Mouse (Mus musculus): ENCODE measurements around the gene Snrpb2. TPM values are rescaled to one million over a fixed set of nuclear protein-coding genes. Genes with fewer than 3 reads are reported as not detected.

The Snrpb2 gene
- total and polyA plus RNA-seq, 3 experiments = 5.7 to 155 (median 71.1) TPM

- TF ChIP-seq GATA1 (IDR thresholded peaks at IDR 0.05; ENCODE audit: borderline replicate concordance, low read length) (no peak), TAL1 (conservative IDR thresholded peaks at IDR 0.05; ENCODE audit: low read depth, low read length) (no peak), CTCF (IDR thresholded peaks at IDR 0.05; ENCODE audit: low read depth, low read length) (no peak), POLR2AphosphoS5 (IDR thresholded peaks at IDR 0.05; ENCODE audit: insufficient replicate concordance, low read depth, low read length) (no peak), GATA2 (IDR thresholded peaks at IDR 0.05; ENCODE audit: borderline replicate concordance, low read depth, low read length) (no peak)
- ATAC-seq (ENCODE audit: extremely low read depth, insufficient number of reproducible peaks, low FRiP score, poor library complexity, severe bottlenecking) = no peak
Measured at GRCm38 (mm10) chr2:143055251-143055650, 7.6 kb upstream of the Snrpb2 start.

GRCm38 (mm10) chr2:143056736-143057135 is 6.1 kb upstream of the Snrpb2 start:
- TF ChIP-seq CTCF (IDR thresholded peaks at IDR 0.05; ENCODE audit: low read depth, low read length) (no peak), POLR2AphosphoS5 (IDR thresholded peaks at IDR 0.05; ENCODE audit: insufficient replicate concordance, low read depth, low read length) (no peak), TAL1 (conservative IDR thresholded peaks at IDR 0.05; ENCODE audit: low read depth, low read length) (no peak), GATA2 (IDR thresholded peaks at IDR 0.05; ENCODE audit: borderline replicate concordance, low read depth, low read length) (no peak), GATA1 (IDR thresholded peaks at IDR 0.05; ENCODE audit: borderline replicate concordance, low read length) (no peak)
- H3K27me3 ChIP-seq (ENCODE audit: insufficient read depth, low read length) = peaks cover 3% of the 10 kb centered on the region; the same call in 1 of the 2 replicates
- H3K36me3 ChIP-seq (replicated peaks) = no peaks in the 10 kb centered on the region
- no peaks in the 10 kb centered on the region for H3K9me3 ChIP-seq (replicated peaks)
- DNase-seq (ENCODE audit: low spot score) (no peak), ATAC-seq (ENCODE audit: extremely low read depth, insufficient number of reproducible peaks, low FRiP score, poor library complexity, severe bottlenecking) (no peak)
- H3K4me1 ChIP-seq (ENCODE audit: insufficient read depth, low read depth, low read length) = no peaks in the 10 kb centered on the region
- no peak overlapping the region for H3K4me3 ChIP-seq (ENCODE audit: low read depth, low read length)

More at GRCm38 (mm10) chr2:143055251-143055650, 7.6 kb upstream of the Snrpb2 start:
- H3K4me1 ChIP-seq (ENCODE audit: insufficient read depth, low read depth, low read length) = no peaks in the 10 kb centered on the region
- no peaks in the 10 kb centered on the region for H3K9me3 ChIP-seq (replicated peaks)
- H3K36me3 ChIP-seq (replicated peaks) = no peaks in the 10 kb centered on the region
- no peak overlapping the region for H3K4me3 ChIP-seq (ENCODE audit: low read depth, low read length)
- peaks cover 3% of the 10 kb centered on the region; the same call in 1 of the 2 replicates for H3K27me3 ChIP-seq (ENCODE audit: insufficient read depth, low read length)
- no peak for DNase-seq (ENCODE audit: low spot score)

DNA sequence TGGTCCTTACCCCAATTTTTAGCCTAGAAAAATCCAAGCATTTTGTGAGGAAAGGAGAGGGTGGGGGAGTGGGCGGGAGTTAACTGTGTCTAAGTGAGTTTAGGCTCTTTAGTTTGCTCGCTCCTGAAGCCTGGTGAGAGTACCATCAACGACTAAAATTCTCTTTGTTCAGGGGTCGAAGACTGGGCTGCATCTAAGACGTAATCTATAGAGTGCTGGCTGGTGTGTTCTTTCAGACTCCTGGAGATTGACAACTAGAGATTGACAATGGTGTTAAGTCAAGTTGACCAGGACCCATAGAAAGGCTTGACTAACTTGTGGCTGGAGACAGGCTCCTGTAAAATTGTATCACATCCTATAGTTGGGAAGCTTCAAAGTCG is 417 bp upstream of the Snrpb2 start:
- no peaks in the 10 kb centered on the region for H3K9me3 ChIP-seq (replicated peaks)
- no peak for DNase-seq (ENCODE audit: low spot score)
- H3K4me1 ChIP-seq (ENCODE audit: insufficient read depth, low read depth, low read length) = peaks cover 11% of the 10 kb centered on the region
- no peak for TF ChIP-seq GATA2 (IDR thresholded peaks at IDR 0.05; ENCODE audit: borderline replicate concordance, low read depth, low read length)
- no peak for TF ChIP-seq CTCF (IDR thresholded peaks at IDR 0.05; ENCODE audit: low read depth, low read length)
- TF ChIP-seq GATA1 (IDR thresholded peaks at IDR 0.05; ENCODE audit: borderline replicate concordance, low read length) = no peak
- TF ChIP-seq POLR2AphosphoS5 (IDR thresholded peaks at IDR 0.05; ENCODE audit: insufficient replicate concordance, low read depth, low read length) = no peak
- TF ChIP-seq TAL1 (conservative IDR thresholded peaks at IDR 0.05; ENCODE audit: low read depth, low read length) = no peak
- H3K36me3 ChIP-seq (replicated peaks) = peaks cover 23% of the 10 kb centered on the region
- no peaks in the 10 kb centered on the region; the same call in 1 of the 2 replicates for H3K27me3 ChIP-seq (ENCODE audit: insufficient read depth, low read length)
- 0 out of 2 replicates have a peak, but pooled peaks have one; percentile 11 for ATAC-seq (ENCODE audit: extremely low read depth, insufficient number of reproducible peaks, low FRiP score, poor library complexity, severe bottlenecking)
- peak overlapping the region; percentile 91 for H3K4me3 ChIP-seq (ENCODE audit: low read depth, low read length)

GRCm38 (mm10) chr2:143065914-143066313 is 3.1 kb downstream of the Snrpb2 start:
- no peak for TF ChIP-seq CTCF (IDR thresholded peaks at IDR 0.05; ENCODE audit: low read depth, low read length)
- no peak for TF ChIP-seq GATA1 (IDR thresholded peaks at IDR 0.05; ENCODE audit: borderline replicate concordance, low read length)
- TF ChIP-seq TAL1 (conservative IDR thresholded peaks at IDR 0.05; ENCODE audit: low read depth, low read length) = no peak
- TF ChIP-seq GATA2 (IDR thresholded peaks at IDR 0.05; ENCODE audit: borderline replicate concordance, low read depth, low read length) = no peak
- no peak for TF ChIP-seq POLR2AphosphoS5 (IDR thresholded peaks at IDR 0.05; ENCODE audit: insufficient replicate concordance, low read depth, low read length)
- peaks cover 55% of the 10 kb centered on the region for H3K36me3 ChIP-seq (replicated peaks)
- H3K27me3 ChIP-seq (ENCODE audit: insufficient read depth, low read length) = no peaks in the 10 kb centered on the region
- ATAC-seq (ENCODE audit: extremely low read depth, insufficient number of reproducible peaks, low FRiP score, poor library complexity, severe bottlenecking) (no peak), DNase-seq (ENCODE audit: low spot score) (no peak)
- H3K9me3 ChIP-seq (replicated peaks) = no peaks in the 10 kb centered on the region
- H3K4me1 ChIP-seq (ENCODE audit: insufficient read depth, low read depth, low read length) = peaks cover 11% of the 10 kb centered on the region
- no peak overlapping the region for H3K4me3 ChIP-seq (ENCODE audit: low read depth, low read length)

GRCm38 (mm10) chr2:143078198-143078851 is 15.5 kb downstream of the Snrpb2 start, which contains the start of gene Otor:
Otor (plus strand) TSS chr2:143078473.
- Histone ChIP-seq H3K9me3 (replicated peaks) (no peaks in the 10 kb centered on the region), H3K36me3 (replicated peaks) (peaks cover 2% of the 10 kb centered on the region), H3K4me3 (ENCODE audit: low read depth, low read length) (no peak within 1 kb of the TSS), H3K4me1 (ENCODE audit: insufficient read depth, low read depth, low read length) (no peaks in the 10 kb centered on the region), H3K27me3 (ENCODE audit: insufficient read depth, low read length) (no peaks in the 10 kb centered on the region)
- TF ChIP-seq GATA1 (IDR thresholded peaks at IDR 0.05; ENCODE audit: borderline replicate concordance, low read length) = no peak
- TF ChIP-seq POLR2AphosphoS5 (IDR thresholded peaks at IDR 0.05; ENCODE audit: insufficient replicate concordance, low read depth, low read length) = no peak
- TF ChIP-seq CTCF (IDR thresholded peaks at IDR 0.05; ENCODE audit: low read depth, low read length) = no peak
- no peak for TF ChIP-seq TAL1 (conservative IDR thresholded peaks at IDR 0.05; ENCODE audit: low read depth, low read length)
- TF ChIP-seq GATA2 (IDR thresholded peaks at IDR 0.05; ENCODE audit: borderline replicate concordance, low read depth, low read length) = no peak
- DNase-seq (ENCODE audit: low spot score) (no peak), ATAC-seq (ENCODE audit: extremely low read depth, insufficient number of reproducible peaks, low FRiP score, poor library complexity, severe bottlenecking) (no peak)

DNA sequence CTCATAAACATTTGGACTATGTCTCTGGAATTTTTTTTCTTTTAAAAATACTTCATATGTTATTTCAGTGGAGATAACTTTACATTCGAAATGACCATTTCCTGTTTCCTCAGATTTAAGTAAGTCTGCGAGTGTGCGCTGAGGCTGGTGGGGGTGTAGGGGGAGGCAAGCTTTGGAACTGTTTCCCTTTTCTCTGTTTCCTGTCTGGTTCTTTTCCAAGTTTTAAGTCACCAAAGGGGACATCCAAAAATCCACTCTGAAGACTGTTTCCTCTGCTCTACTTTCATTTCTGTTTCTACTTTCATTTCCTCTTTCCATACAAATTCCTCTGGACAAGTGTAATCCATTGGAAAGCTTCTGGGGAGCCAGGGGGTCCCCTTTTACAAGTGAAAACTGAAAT is 18.9 kb downstream of the Snrpb2 start:
- H3K4me3 ChIP-seq (ENCODE audit: low read depth, low read length) = no peak overlapping the region
- no peaks in the 10 kb centered on the region for H3K4me1 ChIP-seq (ENCODE audit: insufficient read depth, low read depth, low read length)
- no peaks in the 10 kb centered on the region for H3K9me3 ChIP-seq (replicated peaks)
- DNase-seq (ENCODE audit: low spot score) (no peak), ATAC-seq (ENCODE audit: extremely low read depth, insufficient number of reproducible peaks, low FRiP score, poor library complexity, severe bottlenecking) (no peak)
- no peaks in the 10 kb centered on the region for H3K27me3 ChIP-seq (ENCODE audit: insufficient read depth, low read length)
- no peaks in the 10 kb centered on the region for H3K36me3 ChIP-seq (replicated peaks)
- TF ChIP-seq GATA1 (IDR thresholded peaks at IDR 0.05; ENCODE audit: borderline replicate concordance, low read length) = no peak
- TF ChIP-seq POLR2AphosphoS5 (IDR thresholded peaks at IDR 0.05; ENCODE audit: insufficient replicate concordance, low read depth, low read length) = no peak
- no peak for TF ChIP-seq TAL1 (conservative IDR thresholded peaks at IDR 0.05; ENCODE audit: low read depth, low read length)
- TF ChIP-seq GATA2 (IDR thresholded peaks at IDR 0.05; ENCODE audit: borderline replicate concordance, low read depth, low read length) = no peak
- no peak for TF ChIP-seq CTCF (IDR thresholded peaks at IDR 0.05; ENCODE audit: low read depth, low read length)

Data from G1E (cell line).